Mouse (Mus musculus) G1E (cell line): ENCODE results near the gene Gm20532. TPM values are rescaled to one million over a fixed set of nuclear protein-coding genes. Genes with fewer than 3 reads are reported as not detected.

Source experiments
- ATAC-seq: 2 replicates; pipeline ENCODE4 v1.8.0; 2016; ENCODE audit warnings: mild to moderate bottlenecking; ENCODE audit not compliant: insufficient number of reproducible peaks, poor library complexity, low FRiP score, severe bottlenecking; ENCODE audit errors: extremely low read depth
- DNase-seq: peaks from one replicate; pipeline ENCODE4 v3.0.0; 2012; ENCODE audit warnings: low spot score
- H3K27me3 ChIP-seq: 2 replicates; pipeline ENCODE4 v1.6.1; 2012; ENCODE audit warnings: mild to moderate bottlenecking, low read length, inconsistent platforms; ENCODE audit not compliant: insufficient read depth
- H3K36me3 ChIP-seq: replicated peaks from 2 replicates; pipeline ENCODE3; 2012; ENCODE audit warnings: mild to moderate bottlenecking, inconsistent platforms
- H3K4me1 ChIP-seq: 2 replicates; pipeline ENCODE4 v1.6.1; 2012; ENCODE audit warnings: low read depth, low read length, inconsistent platforms, mixed read lengths; ENCODE audit not compliant: insufficient read depth
- H3K4me3 ChIP-seq: 2 replicates; pipeline ENCODE4 v1.5.1; 2012; ENCODE audit warnings: low read depth, mild to moderate bottlenecking, inconsistent platforms, low read length, moderate library complexity, mixed read lengths
- H3K9me3 ChIP-seq: replicated peaks from 2 replicates; pipeline ENCODE4 v1.6.1; 2012; ENCODE audit warnings: inconsistent platforms
- CTCF ChIP-seq: IDR thresholded peaks from 2 replicates; pipeline ENCODE4 v1.5.1; 2012; ENCODE audit warnings: low read depth, low read length, inconsistent platforms, mixed read lengths
- GATA1 ChIP-seq: IDR thresholded peaks from 2 replicates; pipeline ENCODE4 v1.6.1; 2012; ENCODE audit warnings: borderline replicate concordance, low read length, inconsistent platforms, mixed read lengths
- GATA2 ChIP-seq: IDR thresholded peaks from 2 replicates; pipeline ENCODE4 v1.6.1; 2012; ENCODE audit warnings: low read depth, low read length, inconsistent platforms, borderline replicate concordance
- POLR2AphosphoS5 ChIP-seq: IDR thresholded peaks from 2 replicates; pipeline ENCODE4 v1.6.1; 2012; ENCODE audit warnings: low read depth, low read length, inconsistent platforms; ENCODE audit not compliant: insufficient replicate concordance
- TAL1 ChIP-seq: conservative IDR thresholded peaks from 2 replicates; pipeline ENCODE4 v1.6.1; 2012; ENCODE audit warnings: low read depth, low read length, inconsistent platforms, mixed read lengths
- polyA plus RNA-seq: library from polyadenylated mRNA; stranded (reverse); fragments of >175 nt; gene quantifications from 2 replicates; pipeline ENCODE4 v1.2.3, GENCODE M21; 2012
- total RNA-seq, 2 experiments: library from RNA; stranded (forward) in 1 of 2; stranded (reverse) in 1 of 2; fragments of 200-1000 nt in 1 of 2; fragments of >200 nt in 1 of 2; fragmentation: Nextera tagmentation in 1 of 2; gene quantifications; 2 replicates each; pipeline ENCODE4 v1.2.3; 2014 to 2017

The Gm20532 gene
- total and polyA plus RNA-seq, 3 experiments = not detected

DNA sequence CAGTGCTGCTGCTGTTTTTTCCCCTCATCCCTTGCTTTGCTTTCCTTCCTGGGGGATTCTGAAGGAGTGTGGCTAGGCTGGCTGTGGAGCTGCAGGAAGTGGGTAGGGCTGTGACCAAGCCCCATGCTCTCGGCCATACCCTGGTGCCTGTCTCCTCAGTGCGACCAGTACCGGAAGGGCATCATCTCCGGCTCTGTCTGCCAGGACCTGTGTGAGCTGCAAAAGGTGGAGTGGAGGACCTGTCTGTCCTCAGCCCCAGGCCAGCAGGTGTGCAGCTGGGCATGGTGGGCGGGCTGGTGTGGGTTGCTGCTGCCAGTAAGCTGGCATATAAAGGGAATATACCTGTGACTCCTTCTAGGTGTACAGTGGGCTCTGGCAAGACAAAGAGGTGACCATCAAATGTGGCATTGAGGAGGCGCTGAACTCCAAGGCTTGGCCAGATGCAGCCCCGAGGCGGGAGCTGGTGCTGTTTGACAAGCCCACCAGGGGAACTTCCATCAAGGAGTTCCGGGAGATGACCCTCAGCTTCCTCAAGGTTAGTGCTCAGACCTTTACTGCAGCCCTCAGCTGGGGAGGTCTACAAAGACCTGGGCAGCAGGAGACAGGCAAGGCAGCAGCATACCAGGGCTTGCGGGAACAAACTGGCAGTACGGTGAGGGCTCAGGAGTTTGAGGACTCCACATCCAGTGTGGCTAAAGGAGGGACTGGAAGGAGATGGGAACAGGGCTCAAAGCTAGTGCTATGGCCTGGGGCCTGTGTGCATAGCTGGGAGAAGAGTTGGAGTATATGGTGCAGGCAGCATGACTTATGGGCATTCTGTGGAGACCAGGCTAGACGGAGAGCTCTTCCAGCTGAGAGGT, 48.4 kb downstream of the Gm20532 start:
- peaks cover 62% of the 10 kb centered on the region for H3K36me3 ChIP-seq
- H3K4me1 ChIP-seq = peaks cover 42% of the 10 kb centered on the region
- no peaks in the 10 kb centered on the region for H3K9me3 ChIP-seq
- DNase-seq = no peak
- peaks cover 17% of the 10 kb centered on the region for H3K27me3 ChIP-seq
- TF ChIP-seq POLR2AphosphoS5 (peak; percentile 27; the same call in 1 of the 2 replicates), GATA1 (no peak)
- no peak overlapping the region for H3K4me3 ChIP-seq
- ATAC-seq = no peak

DNA sequence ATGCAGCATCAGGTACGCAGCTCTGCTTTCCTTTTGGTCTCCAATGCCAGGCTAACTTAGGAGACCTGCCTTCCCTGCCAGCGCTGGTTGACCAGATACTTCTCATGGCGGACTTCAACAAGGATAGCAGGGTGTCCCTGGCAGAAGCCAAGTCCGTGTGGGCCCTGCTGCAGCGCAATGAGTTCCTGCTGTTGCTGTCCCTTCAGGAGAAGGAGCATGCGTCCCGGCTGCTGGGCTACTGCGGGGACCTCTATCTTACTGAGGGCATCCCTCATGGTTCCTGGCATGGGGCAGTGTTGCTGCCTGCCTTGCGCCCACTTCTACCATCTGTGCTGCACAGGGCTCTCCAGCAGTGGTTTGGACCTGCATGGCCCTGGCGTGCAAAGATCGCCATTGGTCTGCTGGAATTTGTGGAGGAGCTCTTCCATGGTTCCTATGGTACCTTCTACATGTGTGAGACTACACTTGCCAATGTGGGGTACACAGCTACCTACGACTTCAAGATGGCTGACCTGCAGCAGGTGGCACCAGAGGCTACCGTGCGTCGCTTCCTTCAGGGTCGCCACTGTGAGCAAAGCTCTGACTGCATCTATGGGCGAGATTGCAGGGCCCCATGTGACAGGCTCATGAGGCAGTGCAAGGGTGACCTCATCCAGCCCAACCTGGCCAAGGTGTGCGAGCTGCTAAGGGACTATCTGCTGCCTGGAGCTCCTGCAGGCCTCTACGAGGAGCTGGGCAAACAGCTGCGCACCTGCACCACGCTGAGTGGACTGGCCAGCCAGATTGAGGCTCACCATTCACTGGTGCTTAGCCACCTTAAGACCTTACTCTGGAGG, 49.3 kb downstream of the Gm20532 start:
- no peak for ATAC-seq
- TF ChIP-seq TAL1 (no peak), CTCF (no peak), POLR2AphosphoS5 (no peak), GATA1 (no peak), GATA2 (no peak)
- H3K4me1 ChIP-seq = peaks cover 47% of the 10 kb centered on the region
- H3K36me3 ChIP-seq = peaks cover 62% of the 10 kb centered on the region
- peak overlapping the region; percentile 1; the same call in 1 of the 2 replicates for H3K4me3 ChIP-seq
- no peaks in the 10 kb centered on the region for H3K9me3 ChIP-seq
- no peak for DNase-seq
- peaks cover 15% of the 10 kb centered on the region for H3K27me3 ChIP-seq

DNA sequence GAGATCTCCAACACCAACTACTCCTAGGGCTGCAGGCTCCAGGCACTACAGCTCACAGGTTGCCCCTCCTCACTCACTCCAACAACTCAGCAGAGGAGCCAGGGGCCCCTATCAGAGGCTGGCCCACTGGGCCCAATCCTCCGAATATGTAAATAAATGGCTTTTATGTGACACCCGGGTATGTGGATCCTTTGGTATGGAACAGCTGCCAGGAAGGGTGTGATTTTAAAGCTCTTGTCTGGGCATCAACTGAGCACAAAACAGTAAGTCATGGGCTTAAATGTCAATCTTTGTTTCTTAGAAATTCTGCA, 49.8 kb downstream of the Gm20532 start:
- Histone ChIP-seq H3K9me3 (no peaks in the 10 kb centered on the region), H3K36me3 (peaks cover 62% of the 10 kb centered on the region), H3K4me3 (peak overlapping the region; percentile 1; the same call in 1 of the 2 replicates), H3K4me1 (peaks cover 53% of the 10 kb centered on the region), H3K27me3 (peaks cover 12% of the 10 kb centered on the region)
- ATAC-seq (no peak), DNase-seq (no peak)
- no peak for TF ChIP-seq CTCF
- no peak for TF ChIP-seq GATA2
- TF ChIP-seq GATA1 = no peak
- TF ChIP-seq POLR2AphosphoS5 = no peak
- no peak for TF ChIP-seq TAL1

DNA sequence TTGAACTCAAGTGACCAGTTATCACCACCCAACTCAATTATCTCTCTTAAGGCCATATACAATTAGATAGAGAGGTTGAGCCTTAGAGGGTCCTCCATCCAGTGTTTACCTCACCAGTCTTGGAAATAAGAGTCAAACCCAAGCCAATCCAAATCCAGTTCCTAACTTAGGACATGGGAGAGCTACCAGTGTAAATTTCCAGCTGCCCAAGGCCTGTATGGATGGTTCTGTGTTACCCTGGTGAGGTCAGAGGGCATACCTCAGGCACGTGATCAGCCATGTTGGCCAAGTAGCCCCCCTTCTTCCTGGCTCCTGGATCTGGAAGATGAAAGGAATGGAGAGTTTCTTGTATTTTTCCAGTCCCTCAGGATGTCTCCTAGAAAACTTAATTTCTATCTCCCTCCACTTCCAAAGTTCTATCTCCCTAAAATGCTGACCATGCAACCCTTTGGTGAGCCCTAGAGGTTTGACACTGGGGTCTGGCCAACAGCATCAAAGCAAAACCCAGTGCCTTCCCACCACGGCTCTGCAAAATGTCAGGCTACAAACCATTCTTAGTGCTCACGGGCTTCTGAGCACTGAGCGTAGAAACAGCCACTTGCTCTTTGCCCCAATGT, 51.0 kb downstream of the Gm20532 start:
- H3K36me3 ChIP-seq = peaks cover 62% of the 10 kb centered on the region

DNA sequence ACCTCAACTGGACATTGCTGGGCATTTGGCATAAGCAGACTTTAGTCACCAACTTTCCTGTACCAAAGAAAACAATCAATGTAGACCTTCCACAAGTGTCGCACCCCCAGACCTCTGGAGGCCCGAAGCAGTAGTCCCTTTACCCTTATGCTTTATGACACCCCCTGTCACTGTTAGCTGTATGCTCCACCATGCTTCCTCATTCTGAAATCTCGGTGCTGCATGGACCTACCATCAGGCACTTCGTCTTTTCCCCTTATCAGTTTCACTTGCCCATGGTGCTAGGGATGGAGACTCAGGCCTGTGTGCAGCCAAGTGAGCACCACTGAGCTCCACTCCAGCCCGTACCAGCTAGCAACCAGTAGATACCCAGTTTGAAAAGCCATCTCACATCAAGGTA, 51.6 kb downstream of the Gm20532 start:
- Histone ChIP-seq H3K36me3 (peaks cover 60% of the 10 kb centered on the region), H3K9me3 (no peaks in the 10 kb centered on the region), H3K27me3 (peaks cover 6% of the 10 kb centered on the region; the same call in 1 of the 2 replicates), H3K4me1 (peaks cover 62% of the 10 kb centered on the region), H3K4me3 (peak overlapping the region; percentile 76)
- DNase-seq (no peak), ATAC-seq (no peak)
- peak; percentile 2; the same call in 1 of the 2 replicates for TF ChIP-seq POLR2AphosphoS5
- TF ChIP-seq TAL1 = no peak

More for the DNA sequence above, 51.0 kb downstream of the Gm20532 start:
- Histone ChIP-seq H3K9me3 (no peaks in the 10 kb centered on the region), H3K4me3 (peak overlapping the region; percentile 76; the same call in 1 of the 2 replicates), H3K4me1 (peaks cover 62% of the 10 kb centered on the region), H3K27me3 (peaks cover 6% of the 10 kb centered on the region; the same call in 1 of the 2 replicates)
- no peak for DNase-seq
- no peak for ATAC-seq
- no peak for TF ChIP-seq POLR2AphosphoS5
- TF ChIP-seq GATA1 = no peak
- no peak for TF ChIP-seq CTCF
- no peak for TF ChIP-seq GATA2
- TF ChIP-seq TAL1 = no peak

DNA sequence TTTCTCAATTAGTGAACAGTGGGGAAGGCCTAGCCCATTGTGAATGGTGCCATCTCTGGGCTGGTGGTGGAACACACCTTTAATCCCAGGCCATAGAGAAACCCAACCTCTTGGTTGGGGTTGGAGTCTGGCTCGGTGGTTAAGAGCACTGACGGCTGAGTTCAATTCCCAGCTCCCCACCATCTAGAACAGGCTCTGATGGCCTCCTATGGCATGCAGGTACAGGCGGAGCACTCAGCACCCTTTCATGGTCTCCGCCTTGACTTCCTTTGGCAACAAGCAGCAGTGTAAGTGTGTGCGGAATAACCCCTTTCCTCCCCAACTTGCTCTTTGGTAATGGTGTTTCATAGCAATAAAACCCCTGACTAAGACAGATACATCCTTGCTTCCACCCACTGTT, 52.1 kb downstream of the Gm20532 start:
- DNase-seq (no peak), ATAC-seq (no peak)
- H3K4me1 ChIP-seq = peaks cover 62% of the 10 kb centered on the region
- H3K27me3 ChIP-seq = peaks cover 6% of the 10 kb centered on the region; the same call in 1 of the 2 replicates
- H3K36me3 ChIP-seq = peaks cover 57% of the 10 kb centered on the region
- TF ChIP-seq POLR2AphosphoS5 (no peak), GATA2 (no peak), CTCF (no peak), GATA1 (no peak), TAL1 (no peak)
- H3K9me3 ChIP-seq = no peaks in the 10 kb centered on the region
- H3K4me3 ChIP-seq = peak overlapping the region; percentile 76
